Mouse (Mus musculus) liver, adult (tissue): ENCODE measurements around the gene Tspan13.

Experiments used
- GATA4 ChIP-seq: IDR thresholded peaks from 2 replicates; pipeline ENCODE4 v1.6.1; 2014; ENCODE audit warnings: mild to moderate bottlenecking, low read length; ENCODE audit not compliant: insufficient replicate concordance

Tspan13 gene

GRCm38 (mm10) chr12:36040571-36041280, 1.6 kb downstream of the Tspan13 start:
- no peak for TF ChIP-seq GATA4

- no peak for TF ChIP-seq GATA4
These were observed 2.7 kb downstream of the Tspan13 start for GRCm38 (mm10) chr12:36039541-36040084.

GRCm38 (mm10) chr12:36036776-36037175, 5.5 kb downstream of the Tspan13 start:
- TF ChIP-seq GATA4: no peak

GRCm38 (mm10) chr12:36036121-36036520, 6.2 kb downstream of the Tspan13 start:
- TF ChIP-seq GATA4: no peak

GRCm38 (mm10) chr12:36035501-36035900, 6.8 kb downstream of the Tspan13 start:
- TF ChIP-seq GATA4: no peak

GRCm38 (mm10) chr12:36032419-36032818, 9.9 kb downstream of the Tspan13 start:
- TF ChIP-seq GATA4: no peak; the same call in 1 of the 2 replicates

- TF ChIP-seq GATA4: no peak
These were observed 11.5 kb downstream of the Tspan13 start for GRCm38 (mm10) chr12:36030660-36031363.

GRCm38 (mm10) chr12:36029687-36030086, 12.6 kb downstream of the Tspan13 start:
- TF ChIP-seq GATA4: no peak

- TF ChIP-seq GATA4: no peak
These were observed 13.2 kb downstream of the Tspan13 start for GRCm38 (mm10) chr12:36028968-36029645.

- no peak for TF ChIP-seq GATA4
These were observed 15.1 kb downstream of the Tspan13 start for GRCm38 (mm10) chr12:36027171-36027570.

- TF ChIP-seq GATA4: no peak
These were observed 16.2 kb downstream of the Tspan13 start for GRCm38 (mm10) chr12:36026126-36026525.

- TF ChIP-seq GATA4: no peak
These were observed 21.6 kb downstream of the Tspan13 start for GRCm38 (mm10) chr12:36020710-36021109.

- no peak for TF ChIP-seq GATA4
These were observed 22.2 kb downstream of the Tspan13 start for GRCm38 (mm10) chr12:36020081-36020480.

GRCm38 (mm10) chr12:36019572-36019971, 22.7 kb downstream of the Tspan13 start:
- TF ChIP-seq GATA4: no peak

- TF ChIP-seq GATA4: no peak
These were observed 24.5 kb downstream of the Tspan13 start for GRCm38 (mm10) chr12:36017791-36018190.
